Mouse (Mus musculus) spleen, adult 2 months (tissue): ENCODE measurements around the gene Tysnd1. TPM values are rescaled to one million over a fixed set of nuclear protein-coding genes. Genes with fewer than 3 reads are reported as not detected.

Experiments used
- DNase-seq, 2 experiments: peaks; one replicate each; pipeline versions ENCODE4 v3.0.0 to v3.0.0-alpha.2; 2012 to 2021; ENCODE audit warnings: low spot score in 2 of 2, low read depth in 1 of 2
- H3K27ac ChIP-seq: fragments of 200-500 bp; 2 replicates; pipeline ENCODE4 v1.5.1; 2012; ENCODE audit warnings: low read length, inconsistent platforms; ENCODE audit not compliant: insufficient read depth
- H3K27me3 ChIP-seq: fragments of 200-500 bp; 2 replicates; pipeline ENCODE4 v1.6.1; 2012; ENCODE audit warnings: mild to moderate bottlenecking, moderate library complexity, low read length, inconsistent platforms; ENCODE audit not compliant: control insufficient read depth, insufficient read depth
- H3K36me3 ChIP-seq: fragments of 200-500 bp; 2 replicates; pipeline ENCODE4 v1.6.1; 2012; ENCODE audit warnings: mild to moderate bottlenecking, low read length, inconsistent platforms; ENCODE audit not compliant: control insufficient read depth, insufficient read depth
- H3K4me1 ChIP-seq: fragments of 200-500 bp; 2 replicates; pipeline ENCODE4 v1.6.1; 2011; ENCODE audit warnings: inconsistent platforms; ENCODE audit not compliant: control insufficient read depth, insufficient read depth, insufficient read length
- H3K4me3 ChIP-seq: fragments of 200-500 bp; 2 replicates; pipeline ENCODE4 v1.5.1; 2011; ENCODE audit warnings: mild to moderate bottlenecking, inconsistent platforms; ENCODE audit not compliant: insufficient read depth, insufficient read length; ENCODE audit errors: extremely low read depth
- CTCF ChIP-seq: fragments of 200-500 bp; IDR thresholded peaks from 2 replicates; pipeline ENCODE4 v1.5.1; 2011; ENCODE audit warnings: mild to moderate bottlenecking, inconsistent platforms; ENCODE audit not compliant: insufficient read depth, insufficient read length, insufficient replicate concordance; ENCODE audit errors: extremely low read depth
- POLR2A ChIP-seq: fragments of 200-500 bp; IDR thresholded peaks from 2 replicates; pipeline ENCODE4 v1.6.1; 2011; ENCODE audit warnings: low read depth, low read length, inconsistent platforms
- WGBS: fragments of 180-500 bp; shearing (Covaris S2); methylation state at CpG from one replicate; pipeline ENCODE4 v1.1.7; 2018; 5-methylcytosine and 5-hydroxymethylcytosine counted together
- polyA plus RNA-seq: library from polyadenylated mRNA; depleted of rRNA; stranded (reverse); fragments of >200 nt; gene quantifications from 2 replicates; pipeline ENCODE4 v1.2.3, GENCODE M21; 2012

Gene Tysnd1
- polyA plus RNA-seq, 1 experiment = 43.2 TPM

DNA sequence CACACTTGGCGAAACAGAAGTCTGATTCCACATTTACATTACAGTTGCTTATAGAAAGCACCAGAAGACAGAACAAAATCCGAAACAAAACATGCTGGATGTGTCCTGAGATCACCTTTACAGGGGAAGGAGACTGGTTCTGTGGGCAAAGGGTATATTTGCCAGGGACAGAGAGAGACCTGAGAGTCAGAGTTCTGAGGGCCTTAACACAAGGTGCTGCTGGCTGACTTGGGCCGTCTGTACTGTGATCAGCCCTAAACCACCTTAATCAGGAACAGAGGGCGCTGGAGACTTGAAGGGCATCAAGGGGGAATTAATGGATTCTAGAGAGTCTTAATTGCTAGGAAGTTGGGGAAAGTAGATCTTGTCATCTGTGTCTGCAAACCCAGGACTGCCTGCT is 1.8 kb upstream of the Tysnd1 start:
- 86% methylated on average over 4 of the region's 4 CpGs for WGBS

GRCm38 (mm10) chr10:61695703-61696559 is 617 bp downstream of the Tysnd1 start:
- WGBS = 1% methylated on average over 105 of the region's 111 CpGs

More for the DNA sequence above, 1.8 kb upstream of the Tysnd1 start:
- H3K36me3 ChIP-seq = peaks cover 18% of the 10 kb centered on the region
- H3K27me3 ChIP-seq = no peaks in the 10 kb centered on the region
- H3K27ac ChIP-seq = no peak overlapping the region
- TF ChIP-seq CTCF = no peak
- H3K4me3 ChIP-seq = no peak overlapping the region
- no peak for DNase-seq
- H3K4me1 ChIP-seq = peaks cover 14% of the 10 kb centered on the region

GRCm38 (mm10) chr10:61696560-61696823 is 1.2 kb downstream of the Tysnd1 start:
- WGBS = 19% methylated on average over 19 of the region's 19 CpGs
- no peak for TF ChIP-seq CTCF
- TF ChIP-seq POLR2A = no peak
- H3K4me3 ChIP-seq = peak overlapping the region; percentile 85; the same call in 1 of the 2 replicates
- peaks cover 9% of the 10 kb centered on the region for H3K36me3 ChIP-seq
- H3K27ac ChIP-seq = no peak overlapping the region
- DNase-seq = no peak
- H3K27me3 ChIP-seq = no peaks in the 10 kb centered on the region
- peaks cover 14% of the 10 kb centered on the region for H3K4me1 ChIP-seq

More at GRCm38 (mm10) chr10:61695703-61696559, 617 bp downstream of the Tysnd1 start:
- Histone ChIP-seq H3K36me3 (peaks cover 11% of the 10 kb centered on the region), H3K27me3 (no peaks in the 10 kb centered on the region), H3K4me1 (peaks cover 14% of the 10 kb centered on the region), H3K4me3 (peak overlapping the region; percentile 85), H3K27ac (peak overlapping the region; percentile 19)
- TF ChIP-seq POLR2A (no peak), CTCF (no peak)
- peak in 1 of 2 experiments; percentile 10 for DNase-seq

- H3K4me1 ChIP-seq = peaks cover 14% of the 10 kb centered on the region
- TF ChIP-seq POLR2A (no peak), CTCF (no peak)
- no peaks in the 10 kb centered on the region for H3K27me3 ChIP-seq
- no peak overlapping the region for H3K27ac ChIP-seq
- DNase-seq = no peak
- WGBS = 87% methylated on average over 2 of the region's 2 CpGs
- H3K36me3 ChIP-seq = peaks cover 11% of the 10 kb centered on the region
- H3K4me3 ChIP-seq = no peak overlapping the region
Observed at GRCm38 (mm10) chr10:61697028-61697427, 1.7 kb downstream of the Tysnd1 start.

GRCm38 (mm10) chr10:61704663-61705062 is 9.3 kb downstream of the Tysnd1 start:
- Histone ChIP-seq H3K4me1 (no peaks in the 10 kb centered on the region), H3K27me3 (no peaks in the 10 kb centered on the region), H3K4me3 (no peak overlapping the region), H3K27ac (no peak overlapping the region), H3K36me3 (peaks cover 13% of the 10 kb centered on the region)
- DNase-seq = no peak
- no peak for TF ChIP-seq POLR2A
- no peak for TF ChIP-seq CTCF
- 87% methylated on average over 4 of the region's 4 CpGs for WGBS

DNA sequence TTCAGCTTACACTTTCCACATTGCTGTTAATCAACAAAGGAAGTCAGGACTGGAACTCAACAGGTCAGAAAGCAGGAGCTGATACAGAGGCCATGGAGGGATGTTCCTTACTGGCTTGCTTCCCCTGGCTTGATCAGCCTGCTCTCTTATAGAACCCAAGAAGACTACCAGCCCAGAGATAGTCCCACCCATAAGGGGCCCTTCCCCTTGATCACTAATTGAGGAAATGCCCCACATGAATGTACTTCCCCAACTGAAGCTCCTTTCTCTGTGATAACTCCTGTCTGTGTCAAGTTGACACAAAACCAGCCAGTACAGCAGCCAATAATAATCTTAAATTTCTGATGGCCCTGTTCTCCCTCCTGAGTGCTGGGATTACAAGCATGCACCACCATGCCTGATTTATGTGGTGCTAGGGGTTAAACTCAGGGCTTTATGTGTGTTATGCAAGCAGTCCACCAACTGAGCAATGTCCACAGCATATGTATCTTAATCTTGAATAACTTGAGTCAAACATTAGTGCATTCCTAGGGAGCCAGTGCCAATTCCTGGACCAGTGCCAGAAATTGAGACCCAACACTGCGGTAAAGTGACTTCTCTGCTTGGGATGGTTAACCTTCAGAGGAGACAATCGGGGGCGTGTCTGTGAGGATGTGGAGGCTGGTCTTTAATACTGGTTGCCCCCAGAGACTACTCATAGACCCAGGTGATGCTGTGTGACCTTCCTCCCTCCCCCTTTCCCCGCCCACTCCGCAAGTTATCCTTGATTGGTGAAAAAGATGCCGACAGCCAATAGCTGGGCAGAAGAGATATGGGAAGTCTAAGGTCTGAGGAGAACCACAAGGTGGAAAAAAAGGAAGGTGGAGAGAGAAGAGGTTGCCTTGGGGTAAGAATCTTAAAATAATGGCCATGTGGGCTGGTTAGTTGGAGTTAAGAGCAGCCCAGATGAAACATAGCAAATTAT is 11.4 kb downstream of the Tysnd1 start:
- 83% methylated on average over 6 of the region's 6 CpGs for WGBS

DNA sequence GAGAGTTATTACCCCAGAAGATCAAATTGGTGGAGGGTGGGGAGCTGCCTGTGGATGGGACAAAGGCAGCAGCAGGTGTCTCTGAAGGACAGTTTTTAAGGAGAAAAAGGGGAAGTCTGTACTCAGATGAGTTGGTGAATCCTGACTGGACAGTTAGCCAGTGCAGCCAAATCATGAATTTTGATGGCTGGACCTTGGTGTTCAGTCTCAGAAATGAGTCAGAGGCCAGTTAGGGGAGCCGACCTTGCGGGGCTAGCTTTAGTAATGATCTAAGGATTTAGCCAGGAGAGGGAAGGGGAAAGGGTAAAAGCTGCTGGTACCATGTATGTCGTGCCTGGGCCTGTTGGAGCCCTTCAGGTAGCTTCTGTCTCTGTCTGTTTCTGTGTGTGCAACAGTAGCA is 18.3 kb downstream of the Tysnd1 start:
- WGBS = 74% methylated on average over 3 of the region's 3 CpGs
- Histone ChIP-seq H3K4me3 (no peak overlapping the region), H3K27me3 (no peaks in the 10 kb centered on the region), H3K36me3 (no peaks in the 10 kb centered on the region), H3K4me1 (no peaks in the 10 kb centered on the region), H3K27ac (no peak overlapping the region)
- TF ChIP-seq CTCF = no peak
- TF ChIP-seq POLR2A = no peak
- DNase-seq = no peak

More for the DNA sequence above, 11.4 kb downstream of the Tysnd1 start:
- no peaks in the 10 kb centered on the region for H3K27me3 ChIP-seq
- TF ChIP-seq CTCF = no peak
- TF ChIP-seq POLR2A = no peak
- no peak for DNase-seq
- H3K4me1 ChIP-seq = no peaks in the 10 kb centered on the region
- no peak overlapping the region for H3K4me3 ChIP-seq
- H3K27ac ChIP-seq = no peak overlapping the region
- peaks cover 8% of the 10 kb centered on the region for H3K36me3 ChIP-seq
